Mouse (Mus musculus): ENCODE measurements around the gene 1700016C15Rik.

DNA sequence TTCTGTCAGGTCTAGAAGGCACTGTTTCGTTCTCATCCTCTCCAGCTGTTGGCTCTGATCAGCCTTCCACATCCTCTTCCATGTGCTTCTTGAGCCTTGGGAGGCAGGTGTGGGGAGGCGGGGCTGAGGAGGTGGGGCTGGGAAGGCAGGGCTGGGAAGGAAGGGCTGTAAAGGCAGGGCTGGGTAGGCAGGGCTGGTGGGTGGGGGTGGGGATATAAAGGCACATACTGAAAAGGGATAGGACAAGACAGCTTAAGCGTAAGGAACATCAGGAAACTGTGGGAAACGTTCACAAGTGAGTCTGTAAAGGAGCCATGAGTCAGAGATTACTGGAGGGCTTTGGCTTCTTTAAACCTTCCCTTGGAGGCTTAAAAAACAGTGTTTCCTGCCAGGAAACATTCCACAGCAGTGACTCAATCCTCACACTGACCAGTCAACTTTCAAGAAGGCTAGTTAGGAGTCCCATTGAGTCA, 21.0 kb upstream of the 1700016C15Rik start:
- no peak for TF ChIP-seq EP300 (IDR thresholded peaks at IDR 0.05; ENCODE audit: low read depth)
- no peak for TF ChIP-seq CTCF (IDR thresholded peaks at IDR 0.05; ENCODE audit: low read depth)
